Mouse (Mus musculus): ENCODE data around the gene Ltb4r2.
A peak's percentile ranks its signal among the peaks of the same experiment; 100 is the strongest.

The Ltb4r2 gene

DNA sequence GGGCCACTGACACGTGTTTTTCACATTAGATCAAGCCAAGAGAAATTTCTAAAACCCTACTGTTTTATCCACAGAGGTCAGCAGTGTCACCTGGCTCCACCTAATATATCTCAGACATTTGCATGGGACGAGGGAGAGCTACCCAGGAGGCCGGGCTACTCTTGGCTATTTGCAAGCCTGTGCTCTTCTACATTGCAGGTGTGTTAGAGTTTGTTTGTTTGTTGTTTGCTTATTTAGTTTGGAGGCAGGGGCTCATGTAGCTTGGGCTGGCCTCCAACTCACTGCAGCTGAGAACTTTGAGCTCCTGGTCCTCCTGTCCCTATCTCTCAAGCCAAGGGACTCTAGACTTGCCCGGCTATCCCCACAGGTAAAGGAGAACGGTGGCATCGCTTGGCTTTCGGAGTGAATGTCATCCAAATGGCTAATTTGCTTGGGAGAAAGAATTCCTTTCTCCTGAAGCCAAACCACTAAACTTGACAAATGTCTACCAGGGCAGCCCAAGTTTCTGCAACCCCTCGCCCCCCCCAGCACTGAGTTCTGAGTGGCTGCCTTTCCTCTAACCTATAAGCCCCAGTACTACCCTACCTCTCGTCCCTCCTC lies 21.2 kb downstream of the Ltb4r2 start:
- DNase-seq = no peak

DNA sequence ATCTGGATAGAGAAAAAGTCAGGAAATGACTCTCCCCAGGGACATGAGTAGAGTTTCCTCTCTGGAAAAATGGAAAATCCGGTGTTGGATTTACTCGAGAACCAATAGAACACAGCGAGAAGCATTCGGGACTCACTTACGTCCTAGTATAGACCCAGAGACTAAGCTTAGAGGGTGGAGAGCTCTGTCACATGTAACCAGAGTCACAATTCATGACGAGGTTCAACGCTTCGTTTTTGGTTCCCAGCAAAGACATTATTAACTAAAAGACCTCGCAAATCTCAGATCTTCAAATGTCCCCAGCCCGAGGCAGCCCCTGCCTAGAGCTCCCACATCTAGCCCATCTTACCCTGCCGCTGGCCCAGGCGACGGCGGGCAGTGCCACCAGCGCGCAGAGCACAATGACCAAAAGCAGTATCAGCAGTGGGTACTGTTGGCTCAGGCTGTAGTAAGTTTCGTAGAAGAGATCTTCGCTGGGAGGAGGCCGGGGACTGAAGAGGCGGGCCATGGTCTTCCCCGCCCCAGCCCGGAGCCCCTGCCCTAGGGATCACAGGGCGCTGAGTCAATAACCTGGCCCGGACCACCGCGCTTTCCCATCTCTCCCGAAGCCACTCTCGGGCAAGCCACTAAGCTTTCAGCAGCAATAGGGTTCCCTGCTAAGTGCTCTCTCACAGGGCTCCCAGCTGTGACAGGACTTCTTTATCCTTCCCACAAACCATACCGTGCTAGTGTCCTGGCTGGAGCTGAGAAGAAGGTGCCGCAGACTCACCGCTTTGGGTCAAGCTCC lies 22.1 kb downstream of the Ltb4r2 start:
- no peak for DNase-seq

DNA sequence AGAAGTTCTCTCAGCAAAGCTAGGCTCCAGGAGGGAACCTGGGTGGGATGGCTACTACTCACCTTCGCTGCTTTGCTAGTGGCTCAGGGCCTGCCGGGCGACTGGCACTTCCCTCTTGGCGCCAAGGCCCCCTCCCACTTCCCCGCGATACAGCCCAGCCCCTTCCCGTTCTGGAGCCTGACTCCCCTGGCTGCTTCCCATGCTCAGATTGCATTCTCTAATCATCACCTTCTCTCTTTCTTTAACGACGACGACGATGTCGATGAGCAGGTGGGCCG lies 22.7 kb downstream of the Ltb4r2 start, which contains the start of gene Adcy4:
Gene Adcy4, minus strand, starts transcription at position 138 of the 278 bp plus-strand sequence.
- no peak for DNase-seq

- no peak for DNase-seq
Measured at GRCm38 (mm10) chr14:55785195-55785594, 24.0 kb downstream of the Ltb4r2 start.

DNA sequence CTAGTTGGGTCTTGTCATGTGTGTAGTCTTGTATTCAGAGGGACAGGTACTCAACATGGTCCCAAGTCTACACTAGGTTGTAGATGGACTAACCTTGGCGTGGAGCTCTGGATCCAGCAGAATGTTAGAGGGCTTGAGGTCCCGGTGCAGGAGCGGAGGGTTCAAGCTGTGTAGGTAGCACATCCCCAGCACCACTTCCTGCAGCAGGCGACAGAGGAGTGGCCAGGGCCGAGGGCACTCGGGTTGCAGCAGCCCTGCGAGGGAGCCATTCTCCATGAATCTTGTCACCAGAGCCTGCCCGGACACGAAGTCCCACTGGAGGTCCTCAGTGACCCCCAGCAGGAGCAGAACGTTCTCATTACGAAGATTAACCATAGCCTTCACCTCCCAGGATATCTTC lies 26.5 kb downstream of the Ltb4r2 start:
- no peak for DNase-seq

- DNase-seq = peak; percentile 78 to 85
Measured at GRCm38 (mm10) chr14:55788256-55789050, 27.2 kb downstream of the Ltb4r2 start, which contains the start of gene Ripk3. Gene Ripk3, minus strand, starts transcription at chr14:55788865.

- no peak for DNase-seq
Measured at GRCm38 (mm10) chr14:55793461-55793860, 32.2 kb downstream of the Ltb4r2 start.

DNA sequence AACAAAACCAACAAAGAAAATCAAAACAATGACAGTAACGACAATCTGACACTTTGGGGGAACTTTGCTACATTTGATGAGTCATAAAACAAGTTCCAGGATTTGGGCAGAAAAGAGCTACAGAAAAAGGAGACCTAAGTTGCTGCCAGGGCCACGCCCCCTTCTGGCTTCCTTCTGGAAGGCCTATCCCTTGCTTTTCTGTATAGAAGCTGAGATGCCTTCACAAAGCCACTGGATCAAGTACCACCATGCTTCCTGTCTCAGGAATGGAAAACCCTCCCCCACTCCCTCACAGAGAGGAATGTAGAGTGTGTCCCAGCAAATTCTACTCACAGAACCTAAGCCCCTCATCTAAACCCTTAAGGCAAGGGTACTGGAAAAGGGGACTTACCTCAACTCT lies 32.7 kb downstream of the Ltb4r2 start:
- DNase-seq = no peak

DNA sequence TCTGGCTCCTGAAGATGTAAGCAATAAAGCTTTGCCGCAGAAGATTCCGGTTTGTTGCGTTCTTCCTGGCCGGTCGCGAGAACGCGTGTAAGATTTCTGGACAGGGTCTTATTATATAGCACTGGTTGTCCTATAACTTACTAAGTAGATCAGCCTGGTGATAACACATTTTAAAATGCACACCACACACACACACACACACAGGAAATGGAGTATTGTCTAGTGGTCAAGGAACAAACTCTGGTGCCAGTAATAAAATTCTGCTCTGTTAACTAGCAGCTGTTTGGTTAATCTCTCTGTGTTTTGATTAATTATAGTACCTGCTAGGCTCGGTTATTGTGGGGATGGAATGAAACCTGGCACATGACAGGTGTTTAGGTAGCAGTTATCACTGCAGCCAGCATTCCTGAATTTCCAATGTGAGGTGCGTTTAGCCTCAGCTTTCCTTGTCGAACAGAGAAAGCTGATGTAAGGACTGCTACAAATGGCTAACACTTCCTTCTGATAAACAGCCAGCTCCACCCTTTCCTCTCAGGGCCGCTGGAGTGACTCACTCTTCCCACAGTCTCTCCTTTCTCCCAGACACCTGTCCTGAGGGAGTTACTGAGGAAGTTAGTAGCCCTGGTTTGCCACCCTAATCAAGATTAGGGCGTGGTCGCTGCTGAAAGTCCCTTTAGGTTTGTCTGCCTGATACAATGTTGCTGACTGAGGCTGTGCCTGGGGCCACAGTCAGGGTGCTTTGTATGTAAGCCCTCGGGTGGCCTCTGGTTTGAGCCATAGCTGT lies 34.3 kb downstream of the Ltb4r2 start:
- no peak for DNase-seq

Data from B cell, adult 2 months (primary cell).